Mouse (Mus musculus): ENCODE results near the gene Trex2.
"Not testable (repeated sequence)": the region's sequence is repeated elsewhere in the genome, so short reads cannot be mapped to it uniquely, and the experiment has no call there.

- TF ChIP-seq CTCF (IDR thresholded peaks at IDR 0.05; ENCODE audit: low read depth, low read length); POLR2A (IDR thresholded peaks at IDR 0.05; ENCODE audit: borderline replicate concordance, low read depth, low read length): not testable (repeated sequence)
These were observed 36.5 kb downstream of the Trex2 start, which contains the start of gene Gm18336 for GRCm38 (mm10) chrX:73398636-73399035.

All from bone marrow macrophage, adult 2 months (primary cell).